Mouse (Mus musculus): Measurements from ENCODE around the gene Aspscr1. TPM values are rescaled to one million over a fixed set of nuclear protein-coding genes. Genes with fewer than 3 reads are reported as not detected.

Aspscr1 gene
- total RNA-seq, 2 experiments from 2014 or later: 67.9 to 81.5 TPM

DNA sequence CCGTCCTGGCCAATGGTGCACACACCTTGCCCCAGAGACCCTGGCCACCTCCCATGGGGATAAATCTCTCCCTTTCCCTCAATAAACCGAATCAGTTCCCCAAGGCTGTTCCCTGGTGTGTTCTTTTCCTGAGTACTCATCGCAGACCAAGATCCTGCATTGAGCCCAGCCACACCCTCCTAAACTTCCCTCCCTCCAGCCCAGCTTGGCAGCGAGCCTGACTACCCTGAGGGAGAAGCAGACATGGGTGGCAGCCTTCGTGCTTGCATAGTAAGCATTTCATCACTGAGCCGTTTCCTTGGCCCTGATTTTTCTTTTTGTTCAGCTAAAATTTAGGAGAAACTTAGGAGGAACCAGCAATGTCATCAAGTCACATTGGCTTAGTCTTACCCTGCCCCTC, 60.7 kb downstream of the Aspscr1 start:
- DNase-seq: peak; percentile 84

GRCm38 (mm10) chr11:120736424-120736823, 63.7 kb downstream of the Aspscr1 start:
- DNase-seq: no peak

DNA sequence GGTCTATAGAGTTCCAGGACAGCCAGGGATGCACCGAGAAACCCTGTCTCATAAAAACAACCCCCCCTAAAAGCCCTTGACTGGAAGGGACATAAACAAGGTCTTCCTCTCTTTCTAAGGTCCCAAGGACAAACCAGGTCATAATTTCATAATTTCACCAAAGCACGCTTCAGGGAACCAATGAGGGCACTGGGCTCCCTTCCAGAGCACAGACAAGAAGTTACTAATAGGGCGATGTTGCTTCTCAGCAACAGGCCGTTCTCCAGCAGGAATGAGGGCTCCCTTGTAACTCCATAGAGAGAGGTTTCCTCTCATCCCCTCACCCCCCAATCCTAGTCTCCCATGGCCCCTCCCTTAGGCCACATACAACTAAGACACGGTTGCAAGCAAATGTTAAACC, 68.2 kb downstream of the Aspscr1 start:
- no peak for DNase-seq

DNA sequence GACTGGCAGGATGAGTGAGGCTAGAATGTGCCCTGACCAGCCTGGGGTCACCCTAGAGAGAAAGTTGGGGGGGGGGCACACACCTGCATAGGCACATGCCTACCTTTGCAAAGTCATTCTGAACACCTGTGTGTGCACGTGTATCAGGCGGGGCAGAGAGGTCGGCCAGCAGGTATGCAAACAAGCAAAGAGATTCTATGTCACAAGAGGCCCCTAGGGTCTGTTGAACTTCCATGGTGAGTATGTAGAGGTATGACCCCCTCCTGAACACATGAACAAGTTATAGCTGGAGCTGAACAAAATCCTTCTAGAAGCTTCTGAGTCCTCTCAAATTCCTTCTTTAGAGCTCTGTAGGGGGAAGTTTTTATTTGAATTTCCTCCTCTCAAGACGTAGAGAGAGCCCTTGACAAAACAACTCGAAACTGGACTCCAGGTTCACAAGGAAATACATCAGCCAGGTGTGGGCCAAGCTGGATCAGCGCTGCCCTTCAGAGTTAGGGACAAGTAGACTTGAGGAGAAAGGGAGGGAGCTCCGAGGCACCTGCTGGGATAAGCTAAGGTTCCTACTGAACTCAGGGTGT, 71.4 kb downstream of the Aspscr1 start:
- DNase-seq: no peak

- DNase-seq: no peak
Observed at GRCm38 (mm10) chr11:120747974-120748373, 75.2 kb downstream of the Aspscr1 start.

GRCm38 (mm10) chr11:120749430-120749829, 76.7 kb downstream of the Aspscr1 start:
- DNase-seq: peak; percentile 45

DNA sequence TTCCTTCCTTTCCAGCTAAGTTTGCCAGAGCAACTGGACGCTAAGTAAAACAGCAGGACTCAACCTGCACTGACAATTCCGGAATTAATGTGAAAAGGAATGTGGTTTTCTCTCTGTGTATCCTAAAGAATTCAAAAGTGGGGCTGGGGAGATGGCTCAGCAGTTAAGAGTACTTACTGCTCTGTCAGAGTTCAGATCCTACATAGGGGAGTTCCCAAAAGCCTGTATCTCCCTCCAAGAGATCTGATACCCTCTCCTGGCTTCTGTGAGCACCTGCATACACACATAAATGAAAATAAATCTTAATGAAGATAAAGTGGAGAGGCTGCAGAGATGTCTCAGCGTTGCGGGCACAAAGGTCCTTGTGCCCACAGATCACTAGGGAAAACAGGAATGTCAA, 78.8 kb downstream of the Aspscr1 start:
- DNase-seq: no peak

Small RNA genes within 50 kb of the gene (microRNA-seq; reads per million reads assigned to microRNA genes)
- gene Mir6936: not detected

Other genes starting within 250 kb of the Aspscr1 start
- gene Nploc4, start 235.3 kb upstream of the Aspscr1 start, total RNA-seq (2021): 10 to 100 TPM; 59.7 to 67.0 TPM
- 1 to 10 TPM in 1 of 2 experiments, under 1 TPM in 1; 0.30 to 2.6 TPM for gene Tspan10, start 230.3 kb upstream of the Aspscr1 start, total RNA-seq (2021)
- gene Pde6g, start 219.5 kb upstream of the Aspscr1 start, total RNA-seq (2021): under 1 TPM in 1 of 2 experiments, not detected in 1; 0.94 TPM
- 10 to 100 TPM; 59.0 to 82.0 TPM for gene Oxld1, start 214.9 kb upstream of the Aspscr1 start, total RNA-seq (2021)
- gene Ccdc137, start 214.9 kb upstream of the Aspscr1 start, total RNA-seq (2021): 10 to 100 TPM; 16.1 to 18.8 TPM
- 10 to 100 TPM; 20.6 to 20.9 TPM for gene Arl16, start 205.4 kb upstream of the Aspscr1 start, total RNA-seq (2021)
- 100 to 1,000 TPM; 179 to 189 TPM for gene Mrpl12, start 188.4 kb upstream of the Aspscr1 start, total RNA-seq (2021)
- 10 to 100 TPM; 58.5 to 60.9 TPM for gene Slc25a10, start 181.1 kb upstream of the Aspscr1 start, total RNA-seq (2021)
- gene Gcgr, start 142.3 kb upstream of the Aspscr1 start, total RNA-seq (2021): 10 to 100 TPM in 1 of 2 experiments, 1 to 10 TPM in 1; 9.6 to 15.7 TPM
- 10 to 100 TPM; 60.0 to 62.2 TPM for gene Mcrip1, start 123.2 kb upstream of the Aspscr1 start, total RNA-seq (2021)
- 10 to 100 TPM in 1 of 2 experiments, 1 to 10 TPM in 1; 7.1 to 21.8 TPM for gene Ppp1r27, start 121.8 kb upstream of the Aspscr1 start, total RNA-seq (2021)
- gene P4hb, start 99.7 kb upstream of the Aspscr1 start, total RNA-seq (2021): 100 to 1,000 TPM; 424 to 571 TPM
- gene Arhgdia, start 91.3 kb upstream of the Aspscr1 start, total RNA-seq (2021): 100 to 1,000 TPM; 281 to 286 TPM
- 100 to 1,000 TPM; 112 to 114 TPM for gene Alyref, start 74.6 kb upstream of the Aspscr1 start, total RNA-seq (2021)
- 10 to 100 TPM; 73.1 to 86.4 TPM for gene Anapc11, start 74.6 kb upstream of the Aspscr1 start, total RNA-seq (2021)
- gene Npb, start 64.5 kb upstream of the Aspscr1 start, total RNA-seq (2021): 1 to 10 TPM; 1.0 to 1.3 TPM
- 100 to 1,000 TPM; 144 to 150 TPM for gene Pcyt2, start 55.0 kb upstream of the Aspscr1 start, total RNA-seq (2021)
- gene Sirt7, start 47.7 kb upstream of the Aspscr1 start, total RNA-seq (2021): 10 to 100 TPM; 33.2 to 40.3 TPM
- 10 to 100 TPM; 41.1 to 46.5 TPM for gene Mafg, start 39.4 kb upstream of the Aspscr1 start, total RNA-seq (2021)
- gene Pycr1, start 29.2 kb upstream of the Aspscr1 start, total RNA-seq (2021): 1 to 10 TPM; 5.1 to 5.2 TPM
- gene Myadml2, start 24.8 kb upstream of the Aspscr1 start, total RNA-seq (2021): 1 to 10 TPM; 3.2 to 7.6 TPM
- gene Notum, start 11.8 kb upstream of the Aspscr1 start, total RNA-seq (2021): 10 to 100 TPM; 12.4 to 13.3 TPM
- gene Cenpx, start 40.8 kb downstream of the Aspscr1 start, total RNA-seq (2021): 10 to 100 TPM; 47.6 to 51.3 TPM
- gene Lrrc45, start 41.0 kb downstream of the Aspscr1 start, total RNA-seq (2021): 10 to 100 TPM; 20.0 to 27.4 TPM
- gene Rac3, start 48.5 kb downstream of the Aspscr1 start, total RNA-seq (2021): 1 to 10 TPM; 3.8 to 9.5 TPM
- gene Dcxr, start 54.3 kb downstream of the Aspscr1 start, total RNA-seq (2021): 10 to 100 TPM; 33.0 to 37.3 TPM
- 10 to 100 TPM in 1 of 2 experiments, 1 to 10 TPM in 1; 9.2 to 17.6 TPM for gene Cbr2, start 59.1 kb downstream of the Aspscr1 start, total RNA-seq (2021)
- 10 to 100 TPM; 23.9 to 46.6 TPM for gene Hmga1b, start 89.8 kb downstream of the Aspscr1 start, total RNA-seq (2021)
- gene Rfng, start 111.2 kb downstream of the Aspscr1 start, total RNA-seq (2021): 10 to 100 TPM; 15.9 to 20.6 TPM
- 10 to 100 TPM; 84.2 to 89.3 TPM for gene Gps1, start 111.3 kb downstream of the Aspscr1 start, total RNA-seq (2021)
- gene Dus1l, start 123.4 kb downstream of the Aspscr1 start, total RNA-seq (2021): 10 to 100 TPM; 61.2 to 64.3 TPM
- gene Fasn, start 151.6 kb downstream of the Aspscr1 start, total RNA-seq (2021): 100 to 1,000 TPM in 1 of 2 experiments, 10 to 100 TPM in 1; 93.1 to 104 TPM